Mouse (Mus musculus) midbrain, postnatal 0 days (tissue): ENCODE results near the gene Bloc1s3. TPM values are rescaled to one million over a fixed set of nuclear protein-coding genes. Genes with fewer than 3 reads are reported as not detected.

Experiments
- ATAC-seq: fragments of 200-750 bp; cut with Nextera tagmentation; 2 replicates; pipeline ENCODE4 v1.8.0; 2017; ENCODE audit warnings: moderate number of reproducible peaks, mild to moderate bottlenecking, moderate TSS enrichment, moderate library complexity; ENCODE audit not compliant: low FRiP score
- DNase-seq: peaks from one replicate; pipeline ENCODE4 v3.0.0-alpha.2; 2015; ENCODE audit warnings: low spot score
- H3K27ac ChIP-seq: fragments of 300-500 bp; sonication (generic); 2 replicates; pipeline ENCODE4 v1.5.1; 2014; ENCODE audit warnings: low read depth, mild to moderate bottlenecking, low read length, mixed read lengths
- H3K27me3 ChIP-seq: fragments of 300-500 bp; sonication (generic); 2 replicates; pipeline ENCODE4 v1.6.1; 2014; ENCODE audit warnings: low read length, control low read depth, mixed read lengths; ENCODE audit not compliant: insufficient read depth
- H3K36me3 ChIP-seq: fragments of 300-500 bp; sonication (generic); 2 replicates; pipeline ENCODE4 v1.6.1; 2014; ENCODE audit warnings: low read length, control low read depth, mixed read lengths; ENCODE audit not compliant: insufficient read depth
- H3K4me1 ChIP-seq: fragments of 300-500 bp; sonication (generic); 2 replicates; pipeline ENCODE4 v1.6.1; 2014; ENCODE audit warnings: mild to moderate bottlenecking, control low read depth, antibody characterized with exemption, low read length, mixed read lengths; ENCODE audit not compliant: insufficient read depth
- H3K4me2 ChIP-seq: fragments of 300-500 bp; sonication (generic); 2 replicates; pipeline ENCODE4 v1.6.1; 2014; ENCODE audit warnings: low read depth, mild to moderate bottlenecking, low read length, mixed read lengths; ENCODE audit not compliant: poor library complexity, severe bottlenecking
- H3K4me3 ChIP-seq: fragments of 300-500 bp; sonication (generic); 2 replicates; pipeline ENCODE4 v1.5.1; 2014; ENCODE audit warnings: low read depth, mild to moderate bottlenecking, low read length, moderate library complexity
- H3K9ac ChIP-seq: fragments of 300-500 bp; sonication (generic); replicated peaks from 2 replicates; pipeline ENCODE4 v1.6.1; 2014; ENCODE audit warnings: mild to moderate bottlenecking, low read length, moderate library complexity, mixed read lengths; ENCODE audit not compliant: poor library complexity, severe bottlenecking
- H3K9me3 ChIP-seq: fragments of 300-500 bp; sonication (generic); 2 replicates; pipeline ENCODE4 v1.6.1; 2016; ENCODE audit warnings: low read length, control low read depth
- CTCF ChIP-seq: IDR thresholded peaks from 2 replicates; pipeline ENCODE4 v1.5.1; 2016; ENCODE audit warnings: antibody characterized with exemption, mild to moderate bottlenecking
- WGBS: fragments of 180-500 bp; shearing (Covaris S2); extraction: QIAGEN DNeasy Blood & Tissue Kit; methylation state at CpG from one replicate; pipeline ENCODE4 v1.1.7; 2014; 5-methylcytosine and 5-hydroxymethylcytosine counted together
- polyA plus RNA-seq: library from polyadenylated mRNA; unstranded; fragments of >200 nt; fragmentation: Nextera tagmentation; extraction: Ambion mirVana; gene quantifications from 2 replicates; pipeline ENCODE4 v1.2.1, GENCODE M21; 2015
- total RNA-seq: library from RNA; depleted of rRNA; stranded (reverse); fragments of >200 nt; gene quantifications from 2 replicates; pipeline ENCODE4 v1.2.3, GENCODE M21; 2014; rRNA removed

Gene Bloc1s3
- total RNA-seq, result 17.8 and 21.4 TPM in 2 replicates
- polyA plus RNA-seq, result 3.9 and 4.2 TPM in 2 replicates

- Histone ChIP-seq H3K4me2 (peak within 1 kb of the TSS; percentile 93), H3K27ac (peak within 1 kb of the TSS; percentile 78), H3K36me3 (no peaks in the 10 kb centered on the region), H3K4me1 (peaks cover 3% of the 10 kb centered on the region; the same call in 1 of the 2 replicates), H3K27me3 (no peaks in the 10 kb centered on the region), H3K9ac (peak within 1 kb of the TSS; percentile 74), H3K9me3 (no peaks in the 10 kb centered on the region), H3K4me3 (peak within 1 kb of the TSS; percentile 53)
- ATAC-seq, result peak; percentile 96
- under 1% methylated on average over 56 of the region's 56 CpGs for WGBS
- DNase-seq, result peak; percentile 97
- 0 out of 2 replicates have a peak, but pooled peaks have one; percentile 19 for TF ChIP-seq CTCF
Measured at GRCm38 (mm10) chr7:19508150-19508923, at the start of gene Bloc1s3, which contains the start of gene Trappc6a. Gene Bloc1s3 (minus strand): TSS chr7:19508367. Gene Trappc6a (plus strand): TSS chr7:19508395.

- no peaks in the 10 kb centered on the region for H3K27me3 ChIP-seq
- H3K4me2 ChIP-seq, result no peak overlapping the region
- H3K27ac ChIP-seq, result no peak overlapping the region
- no peak for ATAC-seq
- H3K9ac ChIP-seq, result no peak overlapping the region
- H3K36me3 ChIP-seq, result peaks cover 14% of the 10 kb centered on the region; the same call in 1 of the 2 replicates
- WGBS, result 92% methylated on average over 2 of the region's 2 CpGs
- DNase-seq, result no peak
- H3K9me3 ChIP-seq, result no peaks in the 10 kb centered on the region
- H3K4me1 ChIP-seq, result peaks cover 13% of the 10 kb centered on the region
- no peak overlapping the region for H3K4me3 ChIP-seq
- TF ChIP-seq CTCF, result no peak
Measured at GRCm38 (mm10) chr7:19557086-19557485, 48.9 kb upstream of the Bloc1s3 start.

- no peak overlapping the region for H3K9ac ChIP-seq
- ATAC-seq, result no peak
Measured at GRCm38 (mm10) chr7:19554168-19554567, 46.0 kb upstream of the Bloc1s3 start.

GRCm38 (mm10) chr7:19552443-19552842 is 44.3 kb upstream of the Bloc1s3 start:
- DNase-seq, result no peak
- Histone ChIP-seq H3K9me3 (no peaks in the 10 kb centered on the region), H3K36me3 (peaks cover 10% of the 10 kb centered on the region), H3K4me1 (no peaks in the 10 kb centered on the region), H3K27me3 (no peaks in the 10 kb centered on the region), H3K4me2 (no peak overlapping the region), H3K4me3 (no peak overlapping the region), H3K27ac (no peak overlapping the region), H3K9ac (no peak overlapping the region)
- WGBS, result 77% methylated on average over 2 of the region's 2 CpGs
- TF ChIP-seq CTCF, result no peak
- no peak for ATAC-seq

More at GRCm38 (mm10) chr7:19554168-19554567, 46.0 kb upstream of the Bloc1s3 start:
- H3K27ac ChIP-seq, result no peak overlapping the region
- TF ChIP-seq CTCF, result no peak
- 94% methylated on average over 1 of the region's 1 CpGs for WGBS
- no peak overlapping the region for H3K4me2 ChIP-seq
- peaks cover 14% of the 10 kb centered on the region; the same call in 1 of the 2 replicates for H3K36me3 ChIP-seq
- no peaks in the 10 kb centered on the region for H3K9me3 ChIP-seq
- H3K4me1 ChIP-seq, result peaks cover 1% of the 10 kb centered on the region; the same call in 1 of the 2 replicates
- H3K27me3 ChIP-seq, result no peaks in the 10 kb centered on the region
- H3K4me3 ChIP-seq, result no peak overlapping the region
- no peak for DNase-seq

- Histone ChIP-seq H3K27ac (no peak overlapping the region), H3K4me1 (no peaks in the 10 kb centered on the region), H3K27me3 (no peaks in the 10 kb centered on the region), H3K36me3 (peaks cover 10% of the 10 kb centered on the region), H3K9me3 (no peaks in the 10 kb centered on the region), H3K4me3 (no peak overlapping the region), H3K4me2 (no peak overlapping the region), H3K9ac (no peak overlapping the region)
- no peak for TF ChIP-seq CTCF
- ATAC-seq, result no peak
- DNase-seq, result no peak
- 92% methylated on average over 5 of the region's 5 CpGs for WGBS
Measured at GRCm38 (mm10) chr7:19551634-19552033, 43.5 kb upstream of the Bloc1s3 start.

- DNase-seq (no peak), ATAC-seq (no peak)
- Histone ChIP-seq H3K4me2 (no peak overlapping the region), H3K9me3 (no peaks in the 10 kb centered on the region), H3K27me3 (no peaks in the 10 kb centered on the region), H3K36me3 (peaks cover 10% of the 10 kb centered on the region), H3K4me1 (no peaks in the 10 kb centered on the region), H3K9ac (no peak overlapping the region), H3K27ac (no peak overlapping the region), H3K4me3 (no peak overlapping the region)
- 91% methylated on average over 10 of the region's 10 CpGs for WGBS
- no peak for TF ChIP-seq CTCF
Measured at GRCm38 (mm10) chr7:19549394-19549793, 41.2 kb upstream of the Bloc1s3 start.
